Mouse (Mus musculus): ENCODE measurements around the gene Sirt2.

Gene Sirt2

GRCm38 (mm10) chr7:28766910-28767309 is 375 bp downstream of the Sirt2 start:
- DNase-seq (ENCODE audit: extremely low read depth, low read depth): no peak

DNA sequence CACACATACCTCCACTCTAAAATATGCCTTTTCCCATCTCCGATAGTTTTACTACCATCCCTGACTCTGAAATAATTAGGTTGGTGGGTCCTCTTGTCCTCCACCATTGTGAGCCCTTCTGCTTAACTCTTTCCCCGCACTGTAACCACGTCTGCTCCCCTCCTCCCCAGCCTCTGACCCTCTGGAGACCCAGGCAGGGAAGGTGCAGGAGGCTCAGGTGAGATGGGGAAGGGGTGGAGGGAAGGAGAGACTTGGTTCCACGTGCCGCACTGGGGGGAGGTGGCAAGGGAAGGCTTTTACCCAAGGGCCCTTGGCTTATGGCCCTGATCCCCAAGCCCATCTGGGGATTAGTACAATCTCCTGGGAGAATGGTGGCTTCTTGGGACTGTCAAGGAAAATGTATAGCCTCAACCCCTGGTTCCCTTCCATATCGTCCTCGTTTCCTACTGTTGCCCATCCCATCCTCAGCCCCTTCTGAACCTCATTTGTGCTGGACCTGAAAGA is 979 bp downstream of the Sirt2 start, which contains the start of gene Nfkbib:
TSS of gene Nfkbib (minus strand) at position 51 of the 504 bp plus-strand sequence.
- DNase-seq (ENCODE audit: extremely low read depth, low read depth): no peak

GRCm38 (mm10) chr7:28769414-28769958 is 3.0 kb downstream of the Sirt2 start:
- peak; percentile 41 for DNase-seq (ENCODE audit: extremely low read depth, low read depth)

DNA sequence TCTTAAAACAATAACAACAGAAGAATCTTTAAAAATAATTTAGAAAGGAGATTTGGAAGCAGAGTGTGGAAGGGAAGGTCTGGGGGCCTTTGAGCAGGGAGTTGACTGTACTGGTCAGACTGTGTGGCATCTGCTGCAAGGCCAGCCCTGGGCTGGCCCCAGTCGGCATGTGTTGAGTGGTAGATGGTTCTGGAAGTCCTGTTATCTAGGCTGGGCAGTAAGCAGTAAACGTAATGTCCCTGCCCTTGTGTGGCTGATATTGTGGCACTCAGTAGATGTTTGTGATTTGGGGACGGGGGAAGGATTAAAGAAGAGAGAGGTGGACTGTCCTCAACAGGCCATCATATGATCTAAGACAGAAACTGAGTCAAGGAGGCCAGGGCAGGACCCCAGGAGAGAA is 3.8 kb downstream of the Sirt2 start:
- DNase-seq (ENCODE audit: extremely low read depth, low read depth): no peak

- no peak for DNase-seq (ENCODE audit: extremely low read depth, low read depth)
Observed at GRCm38 (mm10) chr7:28771867-28772266, 5.3 kb downstream of the Sirt2 start.

DNA sequence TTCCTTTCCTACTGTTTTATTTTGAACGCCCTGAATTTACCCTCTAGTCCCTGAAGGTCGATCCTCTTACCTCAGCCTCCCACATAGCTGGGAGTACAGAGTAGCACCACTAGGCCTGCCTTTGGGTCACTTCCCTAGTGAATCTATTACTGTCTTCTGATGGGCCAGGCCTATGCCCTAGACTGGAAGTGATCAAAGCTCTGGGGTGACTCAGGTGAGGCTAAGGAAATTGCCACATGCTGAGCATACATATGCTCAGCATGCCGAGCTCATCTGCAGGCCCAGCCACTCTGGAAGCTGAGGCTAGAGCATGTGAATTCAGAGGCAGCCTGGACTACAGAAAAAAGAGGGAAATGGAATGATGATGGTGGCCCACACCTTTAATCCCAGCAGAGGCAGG is 6.6 kb downstream of the Sirt2 start:
- no peak for DNase-seq (ENCODE audit: extremely low read depth, low read depth)

DNA sequence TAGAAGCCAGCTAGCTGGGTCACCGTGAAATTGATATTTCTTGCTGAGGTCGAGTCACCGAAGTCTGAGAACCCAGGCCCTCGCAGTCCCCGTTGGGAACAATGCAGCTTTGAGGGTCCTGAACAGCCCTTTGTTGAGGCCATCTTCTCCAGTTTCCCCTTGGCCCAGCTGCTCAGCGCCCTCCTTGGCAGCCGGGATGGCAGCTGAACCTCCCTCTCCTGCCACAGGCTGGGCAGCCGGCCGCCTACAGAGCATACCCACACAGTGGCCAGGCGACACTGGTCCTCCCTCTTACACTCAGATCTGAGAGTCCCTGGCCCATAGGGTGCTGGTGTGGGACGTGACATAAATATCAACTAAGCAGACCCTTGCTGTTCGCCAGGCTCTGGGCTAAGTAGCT is 7.6 kb downstream of the Sirt2 start:
- DNase-seq (ENCODE audit: extremely low read depth, low read depth): no peak

- no peak for DNase-seq (ENCODE audit: extremely low read depth, low read depth)
Observed at GRCm38 (mm10) chr7:28775129-28775528, 8.6 kb downstream of the Sirt2 start.

- no peak for DNase-seq (ENCODE audit: extremely low read depth, low read depth)
Observed at GRCm38 (mm10) chr7:28778825-28779224, 12.3 kb downstream of the Sirt2 start.

DNA sequence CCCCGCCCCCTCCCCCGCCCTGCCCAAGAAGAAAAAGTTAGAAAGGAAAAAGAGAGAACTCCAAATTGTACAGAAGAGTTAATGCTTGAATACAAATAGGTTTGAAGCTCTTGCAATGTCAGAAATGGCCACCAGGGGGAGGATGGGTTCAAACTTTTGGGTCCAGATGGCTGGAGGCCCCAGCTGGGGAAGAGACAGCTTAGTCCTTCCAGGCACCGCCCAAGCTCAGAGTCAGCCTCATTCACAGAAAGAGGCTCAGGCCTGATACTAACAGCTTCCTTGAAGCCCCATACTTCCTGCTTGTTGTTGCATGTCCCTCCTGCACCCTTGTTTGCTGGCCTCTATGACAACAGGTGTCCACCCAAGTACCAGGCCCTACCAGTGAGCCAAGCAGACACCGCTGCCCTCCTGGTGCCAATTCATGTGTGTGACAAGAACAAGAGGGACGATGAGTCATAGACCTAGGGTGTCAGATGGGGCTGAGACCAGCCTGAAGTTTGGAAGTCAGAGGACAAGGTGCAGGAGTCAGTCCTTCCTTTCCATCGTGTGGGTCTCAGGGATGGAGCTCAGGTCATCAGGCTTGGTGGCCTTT is 13.6 kb downstream of the Sirt2 start:
- DNase-seq (ENCODE audit: extremely low read depth, low read depth): peak; percentile 64

DNA sequence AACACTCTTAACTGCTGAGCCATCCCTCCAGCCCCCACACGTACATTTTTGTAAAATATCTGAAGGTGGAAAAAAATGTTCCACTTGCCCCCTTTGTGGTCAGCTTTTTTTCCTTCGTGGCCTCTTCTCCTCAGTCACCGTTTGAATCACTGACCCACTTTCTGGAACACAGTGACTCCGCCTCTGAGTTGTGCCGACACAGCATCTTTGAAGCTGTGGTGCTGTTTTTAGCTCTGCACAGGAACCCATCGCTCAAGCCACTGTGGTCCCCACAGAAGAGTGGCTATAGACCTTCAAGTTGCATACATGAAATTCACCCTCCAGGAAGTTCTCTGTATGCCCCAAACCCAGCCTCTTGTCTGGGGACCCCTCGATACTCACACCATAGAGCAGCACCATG is 14.3 kb downstream of the Sirt2 start:
- no peak for DNase-seq (ENCODE audit: extremely low read depth, low read depth)

GRCm38 (mm10) chr7:28781261-28781663 is 14.7 kb downstream of the Sirt2 start:
- no peak for DNase-seq (ENCODE audit: extremely low read depth, low read depth)

DNA sequence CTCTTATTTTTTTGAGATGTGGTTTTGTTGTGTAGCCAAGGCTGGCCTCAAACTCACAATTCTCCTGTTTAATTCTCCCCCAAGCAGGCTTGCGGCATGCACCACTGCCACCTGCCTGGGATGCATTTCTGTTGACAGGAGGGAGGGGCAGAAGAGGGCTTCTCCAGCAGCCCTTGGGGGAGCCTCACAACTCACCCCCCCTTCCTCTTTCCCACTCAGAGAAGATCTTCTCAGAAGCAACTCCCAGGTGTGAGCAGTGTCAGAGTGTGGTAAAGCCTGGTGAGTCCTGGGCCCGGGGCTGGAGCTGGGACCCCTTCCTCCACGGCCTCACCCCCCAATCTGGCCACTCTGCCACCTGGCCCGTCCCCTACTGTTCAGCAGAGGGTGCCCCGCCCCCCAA is 18.6 kb downstream of the Sirt2 start:
- no peak for DNase-seq (ENCODE audit: extremely low read depth, low read depth)

DNA sequence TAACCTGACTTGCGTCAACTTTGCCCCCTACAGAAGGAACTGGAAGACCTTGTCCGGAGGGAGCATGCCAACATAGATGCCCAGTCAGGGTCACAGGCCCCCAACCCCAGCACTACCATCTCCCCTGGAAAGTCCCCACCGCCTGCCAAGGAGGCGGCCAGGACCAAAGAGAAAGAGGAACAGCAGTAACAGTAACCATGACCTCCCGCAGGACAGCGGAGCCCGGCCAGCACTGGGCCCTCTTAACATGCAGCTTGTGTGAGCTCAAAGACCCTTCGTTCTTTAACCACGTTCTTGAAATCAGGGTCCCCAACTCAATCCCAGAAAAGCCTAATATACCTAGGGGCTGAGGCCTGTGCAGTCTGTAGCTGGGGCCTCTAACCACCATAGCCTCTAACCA is 21.3 kb downstream of the Sirt2 start:
- no peak for DNase-seq (ENCODE audit: extremely low read depth, low read depth)

- DNase-seq (ENCODE audit: extremely low read depth, low read depth): no peak
Observed at GRCm38 (mm10) chr7:28788307-28789195, 22.0 kb downstream of the Sirt2 start, which contains the start of gene Rinl. Gene Rinl (plus strand): TSS chr7:28788969.

DNA sequence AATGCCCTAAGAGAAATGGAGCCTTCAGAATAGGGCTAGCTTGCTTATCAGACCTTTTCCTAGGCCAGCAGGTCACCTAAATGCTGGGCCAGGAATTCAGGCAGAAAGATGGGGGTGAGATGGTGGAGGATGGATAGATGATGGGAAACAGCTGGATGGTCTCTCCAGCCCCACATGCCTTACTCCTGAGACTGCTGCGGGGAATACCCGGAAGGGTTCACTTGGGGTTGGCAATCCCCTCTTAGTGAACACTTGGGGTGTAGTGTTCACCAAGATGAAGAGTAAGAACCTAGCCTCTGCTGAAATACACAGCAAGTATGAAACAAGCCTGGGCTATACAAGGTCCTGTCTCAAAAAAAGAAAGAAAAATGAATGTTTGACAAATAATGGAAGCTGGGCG is 22.7 kb downstream of the Sirt2 start:
- no peak for DNase-seq (ENCODE audit: extremely low read depth, low read depth)

DNA sequence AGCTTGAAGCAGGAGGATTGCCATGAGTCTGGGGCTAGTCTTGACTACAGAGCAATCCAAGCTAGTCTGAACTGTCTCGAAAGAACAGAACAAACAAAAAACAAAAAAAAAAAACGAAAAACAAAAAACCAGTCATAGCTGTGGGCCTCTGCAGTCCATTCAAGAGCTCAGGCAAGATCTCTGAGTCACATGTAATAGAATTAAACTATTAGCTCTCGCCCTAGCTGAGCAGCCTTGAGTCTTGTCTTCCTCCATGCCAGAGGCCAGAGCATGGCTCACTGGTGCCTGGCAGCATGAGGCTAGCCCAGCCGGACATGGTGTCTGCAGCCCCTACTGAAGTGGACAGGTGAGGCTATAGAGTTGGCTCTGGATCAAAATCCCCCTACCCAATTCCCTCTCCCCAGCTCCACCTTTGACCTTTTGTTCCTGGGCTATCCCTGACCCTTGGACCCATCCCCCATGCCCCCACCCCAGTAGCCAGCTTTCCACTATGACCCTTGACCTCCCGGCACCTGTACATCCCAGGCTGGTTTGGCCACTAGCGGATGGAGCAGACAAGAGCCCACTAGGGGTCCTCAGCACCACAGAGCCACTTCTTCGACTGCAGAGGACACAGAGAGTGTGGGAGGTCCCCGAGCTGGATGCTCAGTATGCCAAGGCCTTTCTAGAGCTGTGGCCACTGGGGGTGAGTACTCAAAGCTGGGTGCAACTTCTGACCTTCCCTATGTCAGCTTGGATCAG is 23.7 kb downstream of the Sirt2 start:
- DNase-seq (ENCODE audit: extremely low read depth, low read depth): no peak

DNA sequence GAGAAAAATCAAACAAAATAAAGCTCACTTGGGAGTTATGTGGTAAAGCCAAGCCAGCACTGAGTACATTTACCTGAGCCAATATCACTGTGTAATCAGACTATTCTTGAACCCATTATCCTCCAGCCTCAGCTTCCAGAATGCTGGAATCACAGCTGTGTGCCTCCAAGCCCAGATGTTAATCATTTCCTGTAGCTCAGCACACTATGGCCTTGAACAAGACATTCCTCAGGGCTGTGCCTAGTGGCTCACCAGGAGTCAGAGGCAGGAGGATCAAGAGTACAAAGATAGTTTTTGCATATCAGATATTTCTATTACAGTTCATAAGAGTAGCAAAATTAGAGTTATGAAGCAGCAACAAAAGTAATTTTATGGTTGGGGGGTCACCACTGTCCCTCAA is 25.2 kb downstream of the Sirt2 start:
- no peak for DNase-seq (ENCODE audit: extremely low read depth, low read depth)

- DNase-seq (ENCODE audit: extremely low read depth, low read depth): no peak
Observed at GRCm38 (mm10) chr7:28792391-28793185, 26.1 kb downstream of the Sirt2 start.

GRCm38 (mm10) chr7:28793834-28794233 is 27.3 kb downstream of the Sirt2 start:
- peak; percentile 64 for DNase-seq (ENCODE audit: extremely low read depth, low read depth)

DNA sequence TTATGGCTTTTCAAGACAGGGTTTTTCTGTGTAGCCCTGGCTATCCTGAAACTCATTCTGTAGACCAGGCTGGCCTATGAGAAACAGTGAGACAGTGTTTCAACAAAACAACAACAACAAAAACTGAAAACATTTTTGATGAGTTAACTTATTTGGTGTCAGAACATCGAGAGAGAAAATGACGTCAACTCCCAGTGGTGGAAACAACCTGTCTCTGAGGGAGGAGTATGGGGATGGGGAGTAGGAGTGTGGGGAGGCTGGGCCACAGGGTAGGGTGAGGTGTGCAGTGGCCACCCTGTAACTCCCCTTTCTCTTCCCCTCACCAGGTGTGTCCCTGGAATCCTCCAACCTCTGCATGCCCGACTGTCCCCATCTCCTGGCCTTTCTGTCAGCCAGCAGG is 28.0 kb downstream of the Sirt2 start:
- DNase-seq (ENCODE audit: extremely low read depth, low read depth): no peak

Data from MEL-GATA-1-ER (cell line).